In genomic region chr10:3891381-3892263, GRCm38 (mm10) we compare ENCODE assay signal across 10 mouse cellular contexts.
DNase-seq lines count a peak whose midpoint lies in the region; ATAC-seq lines count a peak whose summit lies in the region.
"Had no signal": no experiment of that assay in that cellular context is flagged by ENCODE, and none has a peak within 500 bp of the region (broad histone marks: within the 10 kb centered on the region; RNA-seq: fewer than 3 reads in every experiment).

No protein-coding gene starts in this region.

- no peak for DNase-seq in heart, postnatal 14 days
- peak; percentile 98 for DNase-seq in R1 (ENCODE audit: low read depth, low spot score)
- DNase-seq in midbrain, embryonic 11.5 days (ENCODE audit: low spot score, missing footprints) = peak; percentile 96
- no peak for DNase-seq in thymus, postnatal 25 days
- DNase-seq in urinary bladder, postnatal 25 days (ENCODE audit: low spot score) = no peak
- DNase-seq in left cerebral cortex, adult 9 months (ENCODE audit: low spot score in 2 of 2) = no peak
- DNase-seq: adrenal gland, postnatal 36 days had no signal

- peak overlapping the region; percentile 68 for H3K27ac ChIP-seq in heart, embryonic 13.5 days (replicated peaks)
- 0 out of 2 replicates have a peak overlapping the region, but pooled peaks have one; percentile 17 for H3K27ac ChIP-seq in forebrain, embryonic 15.5 days (replicated peaks)
- H3K27ac ChIP-seq in midbrain, embryonic 11.5 days (ENCODE audit: low read depth, low read length) = peak overlapping the region; percentile 66

- H3K9ac ChIP-seq in heart, embryonic 13.5 days = peak overlapping the region; percentile 38; the same call in 1 of the 2 replicates
- H3K9ac ChIP-seq in forebrain, embryonic 15.5 days (replicated peaks) = no peak overlapping the region
- H3K9ac ChIP-seq in midbrain, embryonic 11.5 days (ENCODE audit: low read length) = no peak overlapping the region; the same call in 1 of the 2 replicates

- WGBS in heart, embryonic 13.5 days = 45% methylated on average over 3 of the region's 3 CpGs
- WGBS in forebrain, embryonic 15.5 days = 25% methylated on average over 3 of the region's 3 CpGs
- 26% methylated on average over 3 of the region's 3 CpGs for WGBS in midbrain, embryonic 11.5 days

- no peak overlapping the region for H3K4me2 ChIP-seq in heart, embryonic 13.5 days
- no peak overlapping the region for H3K4me2 ChIP-seq in forebrain, embryonic 15.5 days (replicated peaks)
- H3K4me2 ChIP-seq in midbrain, embryonic 11.5 days = no peak overlapping the region

- H3K4me1 ChIP-seq in heart, embryonic 13.5 days = peaks cover 14% of the 10 kb centered on the region
- peaks cover 7% of the 10 kb centered on the region for H3K4me1 ChIP-seq in forebrain, embryonic 15.5 days
- H3K4me1 ChIP-seq in midbrain, embryonic 11.5 days (ENCODE audit: control insufficient read depth, insufficient read depth, low read length) = peaks cover 32% of the 10 kb centered on the region

- no peak for ATAC-seq in heart, embryonic 13.5 days (ENCODE audit: extremely low read depth, insufficient number of reproducible peaks, low FRiP score, low TSS enrichment)
- ATAC-seq in forebrain, embryonic 15.5 days (replicated peaks) = peak; percentile 64
- ATAC-seq in midbrain, embryonic 11.5 days (ENCODE audit: low FRiP score) = peak; percentile 94

- H3K36me3 ChIP-seq in heart, embryonic 13.5 days = no peaks in the 10 kb centered on the region
- no peaks in the 10 kb centered on the region for H3K36me3 ChIP-seq in forebrain, embryonic 15.5 days
- H3K36me3 ChIP-seq in midbrain, embryonic 11.5 days (ENCODE audit: control insufficient read depth, insufficient read depth, low read length) = no peaks in the 10 kb centered on the region

- no peaks in the 10 kb centered on the region for H3K27me3 ChIP-seq in heart, embryonic 13.5 days (replicated peaks)
- H3K27me3 ChIP-seq in forebrain, embryonic 15.5 days = no peaks in the 10 kb centered on the region
- H3K27me3 ChIP-seq in midbrain, embryonic 11.5 days (ENCODE audit: control insufficient read depth, insufficient read depth, low read length) = no peaks in the 10 kb centered on the region

- intact Hi-C loops in heart, postnatal 14 days (cut with DNase I) = no loop called here

- H3K9me3 ChIP-seq in heart, embryonic 13.5 days = no peaks in the 10 kb centered on the region
- H3K9me3 ChIP-seq in forebrain, embryonic 15.5 days = no peaks in the 10 kb centered on the region
- H3K9me3 ChIP-seq in midbrain, embryonic 11.5 days (ENCODE audit: control insufficient read depth, low read length) = no peaks in the 10 kb centered on the region

- H3K4me3 ChIP-seq in heart, embryonic 13.5 days = no peak overlapping the region
- no peak overlapping the region for H3K4me3 ChIP-seq in forebrain, embryonic 15.5 days
- no peak overlapping the region for H3K4me3 ChIP-seq in midbrain, embryonic 11.5 days (ENCODE audit: low read depth, low read length)
- H3K4me3 ChIP-seq: myocyte had no signal

Comparison
In these comparisons a context has a peak if more than half of its experiments do, and no peak if none do; other contexts are left out.
1. H3K27ac ChIP-seq: peak in every context shown above with its lines; median percentile 68 in heart, embryonic 13.5 days; 66 in midbrain, embryonic 11.5 days; 17 in forebrain, embryonic 15.5 days.
2. DNase-seq: peak in R1 (single experiment) and midbrain, embryonic 11.5 days (single experiment); none in heart, postnatal 14 days (0 of 2), thymus, postnatal 25 days (single experiment), urinary bladder, postnatal 25 days (single experiment) and left cerebral cortex, adult 9 months (0 of 2).